8 mouse cellular contexts compared by ENCODE assay signal in genomic region chr19:29366969-29367622, GRCm38 (mm10). TPM values are rescaled to one million over a fixed set of nuclear protein-coding genes. Genes with fewer than 3 reads are reported as not detected.
A peak's percentile ranks its signal among the peaks of the same experiment; 100 is the strongest.
DNase-seq lines count a peak whose midpoint lies in the region; ATAC-seq and TF ChIP-seq lines count a peak whose summit lies in the region.

Gene Plgrkt (minus strand): TSS chr19:29367390.
Gene Cd274 (plus strand): TSS chr19:29367455.

- WGBS in heart, embryonic 16.5 days, result 2% methylated on average over 26 of the region's 26 CpGs
- 3% methylated on average over 26 of the region's 26 CpGs for WGBS in lung, embryonic 16.5 days
- 2% methylated on average over 26 of the region's 26 CpGs for WGBS in olfactory bulb, adult 2 months
- under 1% methylated on average over 26 of the region's 26 CpGs for WGBS in thymus, adult 2 months

- peak; percentile 98 for ATAC-seq in erythroid progenitor cell, adult 5-6 weeks (replicated peaks; ENCODE audit: low FRiP score, poor library complexity, severe bottlenecking)
- ATAC-seq in heart, embryonic 16.5 days (replicated peaks; ENCODE audit: extremely low read depth, insufficient read depth, low FRiP score), result peak; percentile 82
- peak; percentile 84 for ATAC-seq in lung, embryonic 16.5 days (ENCODE audit: low read depth)

- peak within 1 kb of the TSS; percentile 75 for H3K27ac ChIP-seq in CH12.LX (ENCODE audit: insufficient read depth, low read depth)
- peak within 1 kb of the TSS; percentile 93 for H3K27ac ChIP-seq in brown adipose tissue, adult 24 weeks (replicated peaks; ENCODE audit: low read depth, low read length)
- peak within 1 kb of the TSS; percentile 62 for H3K27ac ChIP-seq in heart, embryonic 16.5 days (ENCODE audit: low read length)
- no peak within 1 kb of the TSS for H3K27ac ChIP-seq in lung, embryonic 16.5 days (ENCODE audit: low read length)
- H3K27ac ChIP-seq in olfactory bulb, adult 2 months (ENCODE audit: insufficient read depth, low read depth, low read length), result no peak within 1 kb of the TSS
- peak within 1 kb of the TSS; percentile 97 for H3K27ac ChIP-seq in thymus, adult 2 months (ENCODE audit: control insufficient read depth, insufficient read depth, low read length)

- H3K9ac ChIP-seq in CH12.LX (ENCODE audit: insufficient read depth, low read depth), result peak within 1 kb of the TSS; percentile 72
- peak within 1 kb of the TSS; percentile 73 for H3K9ac ChIP-seq in heart, embryonic 16.5 days (ENCODE audit: low read length)
- H3K9ac ChIP-seq in lung, embryonic 16.5 days (ENCODE audit: low read length), result peak within 1 kb of the TSS; percentile 49

- TF ChIP-seq POLR2A in CH12.LX (IDR thresholded peaks at IDR 0.05; ENCODE audit: low read depth, low read length), result peak; percentile 95
- no peak for TF ChIP-seq POLR2A in olfactory bulb, adult 2 months (IDR thresholded peaks at IDR 0.05; ENCODE audit: insufficient read depth, low read depth, low read length)
- peak; percentile 74; the same call in 1 of the 2 replicates for TF ChIP-seq POLR2A in thymus, adult 2 months (IDR thresholded peaks at IDR 0.05; ENCODE audit: control insufficient read depth, extremely low read depth, insufficient read depth, low read length, poor library complexity)

- peaks cover 33% of the 10 kb centered on the region for H3K79me2 ChIP-seq in CH12.LX (replicated peaks; ENCODE audit: control insufficient read depth, extremely low read depth, insufficient read depth, poor library complexity, severe bottlenecking)

- H3K4me3 ChIP-seq in CH12.LX (replicated peaks in 1 of 3; ENCODE audit: low read depth in 2 of 3, low read length in 2 of 3, poor library complexity in 1 of 3), result peak within 1 kb of the TSS; percentile 55 to 85 (median 70)
- H3K4me3 ChIP-seq in brown adipose tissue, adult 24 weeks (ENCODE audit: insufficient read depth, low read depth, low read length), result peak within 1 kb of the TSS; percentile 86
- peak within 1 kb of the TSS; percentile 83 for H3K4me3 ChIP-seq in heart, embryonic 16.5 days (ENCODE audit: low read length)
- peak within 1 kb of the TSS; percentile 60 for H3K4me3 ChIP-seq in lung, embryonic 16.5 days (ENCODE audit: low read length)
- H3K4me3 ChIP-seq in olfactory bulb, adult 2 months (ENCODE audit: insufficient read depth, low read depth, low read length), result peak within 1 kb of the TSS; percentile 45
- H3K4me3 ChIP-seq in thymus, adult 2 months (ENCODE audit: control insufficient read depth, insufficient read depth, low read length), result peak within 1 kb of the TSS; percentile 75

- dilution Hi-C loops in CH12.LX (cut with MboI; ENCODE audit: extremely low pct_ligation_motif_present, extremely low pct_unique_long_range_greater_than_20kb, low sequenced_read_pairs), result no loop called here

- in situ Hi-C loops in CH12.LX (cut with MboI; ENCODE audit: low pct_ligation_motif_present, low pct_unique_long_range_greater_than_20kb, low sequenced_read_pairs), result loop anchor here (5.0 to 25.0 kb wide), 3 partner anchors 55 to 580 kb away; partner anchors contain the start of genes 9930021J03Rik and Ranbp6

- peak; percentile 47; the same call in 1 of the 2 replicates for TF ChIP-seq EP300 in CH12.LX (IDR thresholded peaks at IDR 0.05; ENCODE audit: low read length)

- peak; percentile 96 for DNase-seq in CH12.LX (ENCODE audit: extremely low read depth)
- peak; percentile 92 for DNase-seq in kidney, postnatal 25 days
- peak; percentile 90 for DNase-seq in thymus, adult 2 months

- peaks cover 18 to 39% of the 10 kb centered on the region in 2 experiments for H3K4me1 ChIP-seq in CH12.LX (ENCODE audit: control insufficient read depth in 1 of 2, insufficient read depth in 2 of 2)
- peaks cover 6% of the 10 kb centered on the region; the same call in 1 of the 2 replicates for H3K4me1 ChIP-seq in brown adipose tissue, adult 24 weeks (ENCODE audit: control insufficient read depth, insufficient read depth, insufficient read length, low read length)
- H3K4me1 ChIP-seq in heart, embryonic 16.5 days (ENCODE audit: control insufficient read depth, insufficient read depth, low read length), result peaks cover 12% of the 10 kb centered on the region
- H3K4me1 ChIP-seq in lung, embryonic 16.5 days (replicated peaks; ENCODE audit: control insufficient read depth, insufficient read depth, low read length), result peaks cover 7% of the 10 kb centered on the region; the same call in 1 of the 2 replicates
- H3K4me1 ChIP-seq in olfactory bulb, adult 2 months (ENCODE audit: control insufficient read depth, insufficient read depth, low read length), result peaks cover 2% of the 10 kb centered on the region; the same call in 1 of the 2 replicates
- H3K4me1 ChIP-seq in thymus, adult 2 months (replicated peaks; ENCODE audit: control insufficient read depth, insufficient read depth, low read length), result peaks cover 17% of the 10 kb centered on the region

- TF ChIP-seq CTCF in CH12.LX (conservative IDR thresholded peaks at IDR 0.05 in 1 of 2, IDR thresholded peaks at IDR 0.05 in 1 of 2; ENCODE audit: low read depth in 2 of 2, low read length in 2 of 2), result no peak
- no peak for TF ChIP-seq CTCF in olfactory bulb, adult 2 months (IDR thresholded peaks at IDR 0.05; ENCODE audit: insufficient read depth, low read depth, low read length)
- TF ChIP-seq CTCF in thymus, adult 2 months (IDR thresholded peaks at IDR 0.05; ENCODE audit: borderline replicate concordance, control insufficient read depth, extremely low read depth, insufficient read depth, low read length, poor library complexity), result 0 out of 2 replicates have a peak, but pooled peaks have one; percentile 42

- TF ChIP-seq RAD21 in CH12.LX (IDR thresholded peaks at IDR 0.05; ENCODE audit: low read depth, low read length), result no peak

- H3K36me3 ChIP-seq in CH12.LX (replicated peaks in 1 of 2; ENCODE audit: control insufficient read depth in 1 of 2, insufficient read depth in 1 of 2, low read length in 1 of 2), result peaks cover 0 to 6% of the 10 kb centered on the region in 2 experiments
- no peaks in the 10 kb centered on the region for H3K36me3 ChIP-seq in heart, embryonic 16.5 days (ENCODE audit: control insufficient read depth, insufficient read depth)
- H3K36me3 ChIP-seq in lung, embryonic 16.5 days (ENCODE audit: control insufficient read depth, insufficient read depth, low read length), result no peaks in the 10 kb centered on the region
- no peaks in the 10 kb centered on the region for H3K36me3 ChIP-seq in thymus, adult 2 months (ENCODE audit: control insufficient read depth, insufficient read depth, low read length)

- no peaks in the 10 kb centered on the region for H3K27me3 ChIP-seq in CH12.LX (replicated peaks)
- no peaks in the 10 kb centered on the region for H3K27me3 ChIP-seq in heart, embryonic 16.5 days (ENCODE audit: control insufficient read depth, insufficient read depth, low read length)
- no peaks in the 10 kb centered on the region for H3K27me3 ChIP-seq in lung, embryonic 16.5 days (ENCODE audit: control insufficient read depth, insufficient read depth, low read depth, low read length)
- no peaks in the 10 kb centered on the region for H3K27me3 ChIP-seq in thymus, adult 2 months (ENCODE audit: control insufficient read depth, insufficient read depth, low read length)

- H3K9me3 ChIP-seq in CH12.LX (replicated peaks; ENCODE audit: low read length), result no peaks in the 10 kb centered on the region
- no peaks in the 10 kb centered on the region for H3K9me3 ChIP-seq in heart, embryonic 16.5 days (replicated peaks; ENCODE audit: control insufficient read depth, low read length)
- H3K9me3 ChIP-seq in lung, embryonic 16.5 days (ENCODE audit: control insufficient read depth, low read length), result no peaks in the 10 kb centered on the region

- peak within 1 kb of the TSS; percentile 83 for H3K4me2 ChIP-seq in CH12.LX (ENCODE audit: insufficient read depth, low read depth, poor library complexity, severe bottlenecking)
- peak within 1 kb of the TSS; percentile 91 for H3K4me2 ChIP-seq in heart, embryonic 16.5 days (ENCODE audit: low read depth, low read length)
- peak within 1 kb of the TSS; percentile 84 for H3K4me2 ChIP-seq in lung, embryonic 16.5 days (ENCODE audit: low read depth, low read length)

TF ChIP-seq in CH12.LX, 34 proteins besides CTCF, POLR2A, EP300 and RAD21 (continues in another document):
- TF ChIP-seq IRF4 (IDR thresholded peaks at IDR 0.05; ENCODE audit: low read depth, low read length) (peak; percentile 81), KAT2A (IDR thresholded peaks at IDR 0.05; ENCODE audit: insufficient replicate concordance, low read length) (0 out of 2 replicates have a peak, but pooled peaks have one; percentile 47), MEF2A (IDR thresholded peaks at IDR 0.05; ENCODE audit: borderline replicate concordance, low read depth, low read length) (peak; percentile 43; the same call in 1 of the 2 replicates), UBTF (IDR thresholded peaks at IDR 0.05; ENCODE audit: low read depth, low read length) (no peak), BHLHE40 (IDR thresholded peaks at IDR 0.05; ENCODE audit: low read depth, low read length) (peak; percentile 39; the same call in 1 of the 2 replicates)

RNA-seq across cellular contexts. Expression of gene Plgrkt, which starts in this region (rescaled TPM):
- total RNA-seq in CH12.LX (2012; rRNA removed) (27.7 and 31.3 TPM in 2 replicates), CH12.LX (2014; rRNA removed) (27.9 and 33.0 TPM in 2 replicates)
- 38.3 and 40.6 TPM in 2 replicates for polyA plus RNA-seq in CH12.LX (2012; ENCODE audit: insufficient read length, low read depth)
- 118 and 119 TPM in 2 replicates for polyA plus RNA-seq in brown adipose tissue, adult 24 weeks (2012; ENCODE audit: insufficient read depth, insufficient read length, missing spikeins)
- 41.4 and 41.9 TPM in 2 replicates for total RNA-seq in erythroid progenitor cell, adult 5-6 weeks (2015; ENCODE audit: low replicate concordance)
- total RNA-seq in erythroid progenitor cell, adult 5-6 weeks (2017; ENCODE audit: low replicate concordance), result 6.6 and 15.0 TPM in 2 replicates
- 53.1 and 88.0 TPM in 2 replicates for polyA plus RNA-seq in heart, embryonic 16.5 days (2015; fragmentation: Nextera tagmentation; extraction: Ambion mirVana)
- 56.0 and 61.2 TPM in 2 replicates for polyA plus RNA-seq in lung, embryonic 16.5 days (2015; fragmentation: Nextera tagmentation; extraction: Ambion mirVana)
- not detected in 2 replicates for polyA plus RNA-seq in olfactory bulb, adult 2 months (2012; ENCODE audit: insufficient read depth, insufficient read length, low replicate concordance, missing spikeins)
- 116 and 144 TPM in 2 replicates for polyA plus RNA-seq in thymus, adult 2 months (2012; rRNA removed)

RNA-seq across cellular contexts. Expression of gene Cd274, which starts in this region (rescaled TPM):
- total RNA-seq in CH12.LX (2012; rRNA removed) (4.7 and 6.7 TPM in 2 replicates), CH12.LX (2014; rRNA removed) (7.4 and 8.6 TPM in 2 replicates)
- 14.7 and 15.9 TPM in 2 replicates for polyA plus RNA-seq in CH12.LX (2012; ENCODE audit: insufficient read length, low read depth)
- 52.6 and 58.2 TPM in 2 replicates for polyA plus RNA-seq in brown adipose tissue, adult 24 weeks (2012; ENCODE audit: insufficient read depth, insufficient read length, missing spikeins)
- 2.9 and 3.8 TPM in 2 replicates for total RNA-seq in erythroid progenitor cell, adult 5-6 weeks (2015; ENCODE audit: low replicate concordance)
- 1.4 and 1.7 TPM in 2 replicates for total RNA-seq in erythroid progenitor cell, adult 5-6 weeks (2017; ENCODE audit: low replicate concordance)
- 1.6 and 4.1 TPM in 2 replicates for polyA plus RNA-seq in heart, embryonic 16.5 days (2015; fragmentation: Nextera tagmentation; extraction: Ambion mirVana)
- 0.28 and 0.88 TPM in 2 replicates for polyA plus RNA-seq in lung, embryonic 16.5 days (2015; fragmentation: Nextera tagmentation; extraction: Ambion mirVana)
- polyA plus RNA-seq in olfactory bulb, adult 2 months (2012; ENCODE audit: insufficient read depth, insufficient read length, low replicate concordance, missing spikeins), result not detected in 2 replicates
- polyA plus RNA-seq in thymus, adult 2 months (2012; rRNA removed), result 21.1 and 22.9 TPM in 2 replicates

Comparison
In these comparisons a context has a peak if more than half of its experiments do, and no peak if none do; other contexts are left out.
1. H3K27ac ChIP-seq: peak in CH12.LX (single experiment), brown adipose tissue, adult 24 weeks (single experiment), heart, embryonic 16.5 days (single experiment) and thymus, adult 2 months (single experiment); none in lung, embryonic 16.5 days (single experiment) and olfactory bulb, adult 2 months (single experiment).
2. Peak in every context shown above with its lines, with median percentiles within 50 percentile points of each other: DNase-seq, H3K4me2 ChIP-seq, H3K4me3 ChIP-seq, H3K9ac ChIP-seq and ATAC-seq.